Mouse (Mus musculus) fat pad, adult 2 months (tissue): ENCODE measurements at regions not wholly inside any gene's neighbourhood (a gene's known extent, or its start where the extent isn't known, plus 50 kb on each side); places are given as distances from the start of the nearest gene placed in this dataset.

ENCODE experiments used
- DNase-seq: peaks from one replicate; pipeline ENCODE4 v3.0.0-alpha.2; 2011; ENCODE audit warnings: low read depth, low spot score; ENCODE audit errors: extremely low read depth

GRCm38 (mm10) chr7:136417327-136417726, 477.1 kb upstream of the Mgmt start:
- no peak for DNase-seq

GRCm38 (mm10) chr7:136423846-136424531, 470.4 kb upstream of the Mgmt start:
- no peak for DNase-seq

DNA sequence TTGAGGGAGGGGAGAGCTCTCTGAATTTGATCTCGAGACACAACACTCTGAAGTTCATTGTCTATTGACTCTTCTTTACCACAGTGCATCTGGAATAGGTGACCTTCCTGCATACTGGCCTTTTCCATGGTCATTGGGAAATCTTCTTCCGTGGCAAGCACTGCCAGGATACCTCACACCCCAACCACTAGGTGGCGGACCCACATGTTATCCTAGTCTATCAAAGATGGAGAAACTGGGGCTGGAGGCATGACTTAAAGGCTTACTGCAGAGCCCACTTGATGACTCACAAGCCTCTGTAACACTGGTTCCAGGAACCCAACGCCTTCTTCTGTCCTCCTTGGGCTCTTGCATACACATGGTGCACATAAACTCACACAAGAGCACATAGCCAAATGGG, 467.2 kb upstream of the Mgmt start:
- DNase-seq = no peak

DNA sequence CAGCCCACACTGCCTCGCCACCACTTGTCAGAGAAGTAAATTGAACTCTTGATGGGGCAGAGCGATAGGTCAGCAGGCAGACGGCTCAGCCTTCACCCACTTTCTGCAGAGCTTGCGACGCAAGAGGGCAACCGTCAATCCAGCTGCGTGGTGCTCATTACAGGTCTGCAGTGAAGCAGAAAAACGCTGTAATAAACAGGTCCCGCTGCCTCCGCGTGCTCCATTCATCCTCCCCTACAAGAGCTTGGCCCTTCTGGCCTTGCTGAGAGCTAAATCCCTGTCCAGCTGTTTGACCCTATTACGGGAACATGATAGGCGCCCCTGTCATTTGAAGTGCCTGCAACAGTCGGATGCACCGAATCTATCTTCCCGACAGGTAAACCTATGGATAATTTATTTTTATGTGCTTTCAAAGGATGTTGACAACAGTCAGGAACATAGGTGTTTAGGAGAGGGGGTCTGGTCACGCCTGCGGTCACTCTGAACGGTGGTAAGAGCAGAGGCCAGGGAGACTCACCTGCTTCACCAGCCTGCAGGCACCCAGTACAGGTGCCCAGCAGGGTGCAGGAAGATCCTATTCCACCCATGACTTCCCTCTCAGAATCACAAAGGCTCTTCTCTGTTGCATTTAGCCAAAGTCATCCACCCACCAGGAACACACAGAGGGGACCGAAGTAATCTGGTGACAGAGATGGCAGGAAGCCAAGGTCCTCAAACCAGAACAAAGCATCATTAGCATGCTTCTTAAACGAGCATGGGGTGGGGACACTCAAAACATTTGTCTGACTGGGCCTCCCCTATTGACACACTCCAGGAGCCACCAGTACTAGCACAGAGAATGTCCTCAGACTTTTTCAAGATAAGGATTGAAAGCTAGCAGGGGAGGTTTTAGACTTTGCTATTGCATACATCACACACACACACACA, 464.1 kb upstream of the Mgmt start:
- DNase-seq = no peak

- no peak for DNase-seq
These were observed 460.7 kb upstream of the Mgmt start for GRCm38 (mm10) chr7:136433699-136434098.

GRCm38 (mm10) chr7:136434510-136434909, 459.9 kb upstream of the Mgmt start:
- no peak for DNase-seq

DNA sequence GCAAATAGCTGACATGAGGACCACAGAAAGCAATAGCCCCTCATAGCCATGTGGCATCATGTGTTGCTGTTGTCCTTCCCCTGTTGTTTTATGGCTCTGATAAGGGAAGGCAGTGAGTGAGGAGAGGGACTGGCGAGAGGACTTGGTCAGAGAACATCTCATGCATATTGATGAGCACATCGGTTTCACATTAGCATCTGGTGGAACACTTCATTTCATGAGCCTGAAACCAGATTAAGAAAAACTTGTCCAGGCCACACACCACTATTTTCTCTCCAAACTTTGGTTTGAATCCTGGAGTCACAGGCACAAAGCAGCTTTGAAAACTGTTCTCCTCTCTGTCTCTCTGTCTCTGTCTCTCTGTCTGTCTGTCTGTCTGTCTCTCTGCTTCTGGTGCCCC, 451.0 kb upstream of the Mgmt start:
- DNase-seq = no peak

DNA sequence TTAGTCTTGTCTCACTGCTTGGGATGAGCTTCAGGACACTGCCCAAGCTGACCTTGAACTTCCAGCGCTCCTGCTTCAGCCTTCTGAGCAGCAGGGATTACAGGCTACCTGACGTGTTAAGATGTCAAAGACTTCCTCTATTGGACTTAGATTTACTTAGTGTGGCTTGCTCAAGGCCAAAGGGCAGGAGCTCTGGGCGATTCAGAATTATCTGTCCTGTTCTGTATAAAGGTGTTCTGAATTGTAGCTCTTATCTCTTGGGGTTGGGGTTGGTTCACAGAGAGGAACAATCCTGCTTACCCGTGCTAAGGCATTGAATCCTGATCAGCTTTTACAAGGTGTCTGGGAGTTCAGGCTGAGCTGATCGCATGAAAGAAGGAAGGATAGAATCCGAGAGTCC, 449.3 kb upstream of the Mgmt start:
- DNase-seq = no peak

GRCm38 (mm10) chr7:136449286-136449685, 445.1 kb upstream of the Mgmt start:
- DNase-seq = no peak

DNA sequence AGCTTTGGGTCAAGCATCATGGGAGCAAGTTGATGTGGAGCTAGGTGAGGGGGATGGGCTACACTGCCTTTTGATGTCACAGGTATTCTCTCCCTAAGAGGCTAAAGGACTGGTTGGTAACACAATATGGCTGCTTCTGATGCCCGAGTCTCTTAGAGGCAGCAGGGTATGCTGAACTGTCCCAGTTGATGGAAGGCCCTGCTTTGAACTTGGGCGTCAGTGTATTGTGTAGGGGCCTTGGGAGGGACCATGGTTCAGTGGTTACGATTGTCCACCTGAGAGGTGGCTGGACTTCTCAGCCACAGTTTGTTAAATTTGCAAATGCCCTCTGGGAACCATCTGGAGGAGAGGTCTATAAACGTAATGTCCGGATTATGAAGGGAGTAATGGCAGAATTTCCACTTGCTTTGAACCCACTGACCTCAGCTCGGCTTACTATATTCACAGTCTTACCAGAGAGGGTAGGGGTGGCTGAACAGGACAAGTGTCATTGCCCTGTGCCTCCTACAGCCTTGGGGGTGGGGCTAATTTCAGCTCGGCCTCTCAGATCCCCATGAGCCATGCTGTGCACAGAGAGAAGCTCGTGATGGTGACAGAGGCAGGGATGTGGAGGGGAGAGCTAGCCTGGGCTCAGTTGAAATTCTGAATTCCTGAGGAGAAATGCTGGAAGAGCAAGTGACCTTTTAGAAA, 442.6 kb upstream of the Mgmt start:
- DNase-seq = no peak

DNA sequence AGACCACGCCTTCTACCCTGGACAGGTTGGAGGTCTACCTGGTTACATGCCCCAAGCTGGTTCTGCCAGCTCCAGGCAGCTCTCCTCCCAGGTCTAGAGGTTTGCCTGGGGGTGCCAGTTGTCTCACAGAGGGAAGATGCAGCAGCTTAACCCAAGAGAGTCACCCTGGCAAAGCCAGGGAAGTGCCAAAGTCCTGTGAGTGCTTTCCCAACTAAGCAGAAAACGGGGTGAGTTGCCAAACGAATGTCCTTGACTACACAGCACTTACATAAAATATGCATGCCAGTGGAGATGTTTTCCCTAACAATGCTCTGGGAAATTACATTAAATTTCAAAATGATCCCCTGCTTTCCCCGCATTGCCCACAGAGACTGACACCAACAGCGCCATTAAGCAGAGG, 441.9 kb upstream of the Mgmt start:
- no peak for DNase-seq

DNA sequence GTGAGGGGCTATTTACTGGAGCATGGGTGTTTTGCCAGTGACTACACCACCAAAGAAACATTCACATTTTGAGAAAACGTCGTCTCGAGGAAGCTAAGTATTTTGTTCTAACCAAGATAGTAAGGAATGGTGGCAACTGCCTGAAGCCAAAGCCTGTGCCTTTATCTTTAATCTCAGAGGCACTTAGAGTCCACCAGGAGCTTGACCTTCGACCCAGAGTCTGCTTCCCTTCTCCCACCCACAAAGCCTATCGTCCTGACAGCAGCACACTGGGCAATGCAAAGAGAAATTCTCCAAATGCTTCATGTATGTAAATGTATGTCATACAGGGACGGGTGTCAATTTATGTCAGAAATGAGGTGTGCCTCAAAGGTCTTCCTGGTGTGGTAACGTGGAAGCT, 437.2 kb upstream of the Mgmt start:
- DNase-seq = no peak

DNA sequence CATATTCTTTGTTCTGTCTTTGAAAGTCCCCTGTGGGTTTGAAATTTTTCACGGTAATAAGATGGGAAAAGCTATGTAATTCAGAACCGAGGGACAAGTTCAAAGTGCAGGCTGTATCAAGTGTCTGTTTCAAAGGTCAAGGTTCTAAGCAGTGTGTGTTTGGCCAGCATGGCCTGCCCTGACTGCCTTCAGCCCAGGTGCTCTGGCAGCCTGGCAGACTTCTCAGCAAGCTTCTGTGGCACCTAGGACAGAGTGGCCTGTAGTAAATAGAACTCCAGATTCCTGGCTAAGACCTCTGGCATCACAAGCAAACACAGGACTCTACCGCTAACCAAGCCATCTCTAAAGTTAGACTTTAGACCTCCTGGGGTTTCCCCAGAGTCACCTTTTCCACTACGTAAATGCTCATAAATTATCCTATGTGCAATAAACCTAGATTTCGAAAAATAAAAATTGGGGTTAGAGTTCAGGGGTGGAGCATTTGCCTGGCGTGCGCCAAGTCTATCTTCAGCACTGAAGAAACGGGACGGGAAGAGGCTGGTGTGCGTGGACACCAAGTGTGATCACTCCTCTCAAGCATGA, 436.5 kb upstream of the Mgmt start:
- no peak for DNase-seq

DNA sequence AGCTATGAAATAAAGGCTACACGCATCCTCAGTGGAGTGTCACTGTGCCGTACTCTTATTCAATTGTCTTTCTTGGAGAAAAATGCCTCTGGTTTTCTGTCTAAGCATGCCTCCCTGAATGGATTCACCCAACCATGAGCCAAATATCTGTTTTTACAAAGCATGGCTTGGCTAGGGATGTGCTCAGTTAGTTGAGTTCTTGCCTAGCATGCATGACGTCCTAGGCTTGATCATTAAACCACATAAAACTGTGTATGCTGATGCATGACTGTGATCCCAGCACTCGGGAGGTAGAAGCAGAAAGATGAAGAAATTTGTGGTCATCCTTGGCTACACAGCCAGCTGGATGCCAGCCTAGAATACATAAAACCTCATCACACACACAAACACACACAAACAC, 417.3 kb upstream of the Mgmt start:
- no peak for DNase-seq

- no peak for DNase-seq
These were observed 413.7 kb upstream of the Mgmt start for GRCm38 (mm10) chr7:136480641-136481202.

DNA sequence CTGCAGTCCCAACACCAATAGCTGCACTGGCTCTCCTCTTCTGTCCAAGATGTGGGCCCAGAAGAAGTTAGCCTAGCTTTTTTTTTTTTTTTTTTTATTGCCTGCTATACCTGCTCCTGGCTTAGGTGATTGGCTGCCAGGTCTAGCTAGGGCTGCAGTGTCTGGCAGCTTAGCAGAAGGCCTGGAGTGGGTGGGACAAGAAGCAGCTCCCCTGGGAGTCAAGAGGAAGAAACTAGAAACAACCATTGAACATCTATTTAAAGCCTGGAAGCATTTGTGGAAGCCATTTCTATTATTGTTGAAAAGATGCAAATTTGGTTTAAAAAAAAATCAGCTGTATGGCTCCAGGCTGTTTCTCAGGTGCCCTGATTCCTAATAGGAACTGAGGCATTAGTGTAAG, 411.2 kb upstream of the Mgmt start:
- DNase-seq = no peak

- DNase-seq = no peak
These were observed 406.9 kb upstream of the Mgmt start for GRCm38 (mm10) chr7:136487556-136487955.

DNA sequence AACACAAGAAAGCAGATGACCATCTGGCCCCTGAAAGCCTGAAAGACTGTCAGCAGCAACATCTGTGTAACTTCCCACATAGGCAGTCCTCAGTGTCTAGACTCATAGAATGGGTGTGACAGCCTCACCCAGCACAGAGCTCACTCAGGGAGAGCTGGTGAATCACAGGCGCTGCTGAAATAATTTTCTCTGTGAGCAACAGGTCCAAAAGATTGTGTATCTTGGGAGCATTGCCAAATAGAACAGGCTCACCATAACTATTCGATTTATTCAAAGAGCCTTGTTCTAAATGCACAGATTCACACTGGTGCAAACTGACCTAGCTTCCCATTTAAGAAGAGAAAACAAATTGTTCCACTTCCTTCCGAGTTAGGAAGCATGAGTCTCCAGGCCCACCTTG, 399.6 kb upstream of the Mgmt start:
- DNase-seq = no peak

DNA sequence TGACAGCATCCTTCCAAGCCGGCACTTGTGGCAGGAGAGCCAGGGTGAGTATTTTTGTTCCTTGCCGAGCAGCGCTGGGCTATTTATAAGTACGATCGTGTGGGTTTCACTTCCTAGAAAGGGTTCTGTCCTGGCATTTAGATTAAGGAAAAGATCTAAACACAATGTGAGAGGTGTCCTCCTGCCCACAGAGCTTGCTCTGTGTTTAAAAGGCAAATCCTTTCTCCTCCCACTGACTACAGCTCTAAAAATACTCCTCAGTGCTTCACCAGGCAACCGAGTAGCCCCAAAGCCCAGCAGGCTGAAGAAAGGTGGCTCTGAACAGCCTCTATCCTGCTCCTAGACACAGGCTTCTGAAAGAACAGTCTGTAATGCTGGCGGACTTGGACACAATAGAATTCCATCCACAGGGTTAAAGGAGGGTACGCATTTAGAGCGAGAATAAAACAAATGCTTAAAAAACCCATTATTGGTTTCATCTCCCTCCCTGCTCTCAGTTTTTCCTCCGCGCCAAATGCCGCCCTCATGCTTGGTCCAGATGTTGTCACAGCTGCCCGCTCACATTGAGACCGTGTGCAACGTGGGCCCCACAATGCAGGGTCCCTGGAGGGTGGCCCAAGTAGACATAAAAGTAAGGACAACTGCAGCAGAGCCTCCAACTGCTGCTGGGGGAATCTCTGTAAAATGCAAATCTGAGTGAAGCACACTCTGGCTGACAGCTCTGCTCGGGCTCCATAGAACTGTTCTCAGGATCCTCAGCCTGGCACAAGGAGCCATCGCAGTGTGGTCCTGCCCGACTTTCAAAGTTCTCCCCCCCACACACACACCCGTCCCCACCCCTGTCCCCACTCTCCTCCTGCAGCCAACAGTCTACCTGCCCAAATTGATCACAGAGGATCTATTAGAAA, 397.8 kb upstream of the Mgmt start:
- no peak for DNase-seq

- DNase-seq = no peak
These were observed 394.4 kb upstream of the Mgmt start for GRCm38 (mm10) chr7:136500059-136500458.
